Mouse (Mus musculus) layer of hippocampus, adult 2 months (tissue): Measurements from ENCODE around the gene Eno1. TPM values are rescaled to one million over a fixed set of nuclear protein-coding genes. Genes with fewer than 3 reads are reported as not detected.

Experiments used
- DNase-seq, 2 experiments: peaks; one replicate each; pipeline ENCODE4 v3.0.0; 2022; ENCODE audit warnings: low spot score in 2 of 2
- H3K27ac ChIP-seq: fragments of 200-600 bp; 2 replicates; pipeline ENCODE4 v1.8.1; 2022
- H3K4me3 ChIP-seq: fragments of 200-600 bp; 2 replicates; pipeline ENCODE4 v1.8.1; 2022; ENCODE audit warnings: mild to moderate bottlenecking
- CTCF ChIP-seq: fragments of 200-600 bp; conservative IDR thresholded peaks from 2 replicates; pipeline ENCODE4 v1.8.1; 2022; ENCODE audit warnings: antibody characterized with exemption, mild to moderate bottlenecking, moderate library complexity
- total RNA-seq, 2 experiments: library from RNA; stranded (reverse); gene quantifications; 2 replicates each; pipeline ENCODE4 v1.2.3; 2021

Gene Eno1
- total RNA-seq, 2 experiments from 2014 or later = 416 to 423 TPM

DNA sequence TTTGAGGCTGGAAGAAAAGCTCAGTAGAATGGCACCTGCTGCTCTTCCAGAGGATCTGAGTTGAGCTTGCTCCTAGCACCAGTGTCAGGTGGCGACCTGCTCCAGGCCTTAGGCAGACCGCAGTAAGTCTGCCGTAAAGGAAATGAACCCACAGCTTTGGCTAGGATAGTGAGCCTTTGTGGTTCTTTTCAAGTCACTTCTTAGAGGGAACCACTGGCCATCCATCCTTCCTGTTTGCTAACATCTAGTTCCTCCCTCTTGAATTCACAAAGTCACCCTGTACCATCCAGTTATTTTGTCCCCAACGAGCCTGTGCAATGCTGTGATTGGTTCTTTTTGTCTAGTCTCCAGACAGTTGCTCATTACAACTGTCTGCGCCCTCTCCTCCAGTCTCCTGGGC, 6.2 kb downstream of the Eno1 start:
- DNase-seq = no peak
- H3K27ac ChIP-seq = peak overlapping the region; percentile 72
- no peak for TF ChIP-seq CTCF

DNA sequence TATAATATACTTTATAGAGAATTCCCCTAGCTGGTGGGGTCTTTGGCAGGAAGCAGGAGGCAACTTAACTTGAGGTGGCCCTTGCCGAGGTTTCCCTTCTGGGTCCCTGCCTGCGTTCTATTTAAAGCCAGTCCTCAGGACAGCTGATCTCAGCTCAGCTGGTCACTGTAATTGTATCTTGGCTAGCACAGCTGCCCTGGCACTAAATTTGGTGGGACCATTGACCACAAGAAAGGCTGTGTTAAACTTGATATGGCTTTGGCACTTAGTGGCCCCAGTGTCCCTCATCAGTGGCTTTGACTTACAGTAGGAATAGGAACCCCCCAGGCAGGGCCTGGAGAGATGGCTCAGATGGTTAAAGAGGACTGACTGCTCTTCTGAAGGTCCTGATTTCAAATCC, 9.4 kb downstream of the Eno1 start:
- no peak for TF ChIP-seq CTCF
- no peak overlapping the region for H3K4me3 ChIP-seq
- H3K27ac ChIP-seq = no peak overlapping the region
- DNase-seq = no peak

More for the DNA sequence above, 6.2 kb downstream of the Eno1 start:
- H3K4me3 ChIP-seq = no peak overlapping the region

DNA sequence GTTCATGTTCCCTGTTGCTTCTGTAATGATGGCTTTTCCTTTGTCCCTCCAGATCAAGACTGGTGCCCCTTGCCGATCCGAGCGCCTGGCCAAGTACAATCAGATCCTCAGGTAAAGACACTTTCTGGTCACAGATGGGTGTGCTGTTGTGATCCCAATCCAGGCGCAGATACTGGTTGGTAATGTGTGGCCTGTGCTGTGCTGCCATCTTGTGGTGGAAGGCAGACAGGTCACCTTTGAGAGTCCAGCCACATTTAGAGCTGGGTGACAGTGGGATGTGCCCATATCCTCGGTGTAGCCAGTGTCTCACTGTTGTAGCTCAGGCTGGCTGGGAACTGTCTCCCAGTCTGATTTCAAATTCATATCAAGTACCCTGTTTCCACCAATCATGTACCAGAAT, 11.5 kb downstream of the Eno1 start:
- peak; percentile 95 for TF ChIP-seq CTCF
- Histone ChIP-seq H3K27ac (no peak overlapping the region), H3K4me3 (no peak overlapping the region)
- peak; percentile 72 to 79 for DNase-seq

GRCm38 (mm10) chr4:150248917-150249316, 12.4 kb downstream of the Eno1 start:
- H3K4me3 ChIP-seq = no peak overlapping the region
- peak overlapping the region; percentile 85; the same call in 1 of the 2 replicates for H3K27ac ChIP-seq
- no peak for DNase-seq

GRCm38 (mm10) chr4:150249731-150250270, 13.3 kb downstream of the Eno1 start:
- Histone ChIP-seq H3K27ac (peak overlapping the region; percentile 85), H3K4me3 (no peak overlapping the region)
- TF ChIP-seq CTCF = no peak
- no peak for DNase-seq

More at GRCm38 (mm10) chr4:150248917-150249316, 12.4 kb downstream of the Eno1 start:
- TF ChIP-seq CTCF = no peak

GRCm38 (mm10) chr4:150250549-150251422, 14.3 kb downstream of the Eno1 start:
- Histone ChIP-seq H3K4me3 (no peak overlapping the region), H3K27ac (peak overlapping the region; percentile 85)
- no peak for TF ChIP-seq CTCF
- DNase-seq = peak in 1 of 2 experiments; percentile 41

DNA sequence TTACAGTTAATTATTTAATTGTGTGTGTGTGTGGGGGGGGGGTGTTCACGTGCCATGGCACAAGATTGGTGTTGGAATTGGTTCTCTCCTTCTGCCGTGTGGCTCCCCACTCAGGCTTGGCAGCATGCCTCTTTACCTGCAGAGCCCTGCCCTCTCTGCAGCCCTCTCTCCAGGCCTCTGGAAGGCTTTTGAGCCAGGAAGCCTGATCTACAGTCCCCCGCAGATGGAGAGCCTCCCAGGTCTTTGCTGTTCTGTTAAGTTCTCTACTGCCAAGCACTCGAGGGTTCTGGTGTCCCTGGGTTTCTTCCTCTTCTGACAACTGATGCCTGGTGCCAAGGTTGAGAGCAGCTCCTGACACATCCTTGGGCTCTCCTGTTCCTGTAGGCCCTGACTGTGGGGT, 17.9 kb downstream of the Eno1 start:
- no peak overlapping the region for H3K27ac ChIP-seq
- DNase-seq = no peak
- H3K4me3 ChIP-seq = no peak overlapping the region
- TF ChIP-seq CTCF = no peak

- Histone ChIP-seq H3K27ac (no peak overlapping the region), H3K4me3 (no peak overlapping the region)
- peak; percentile 35; the same call in 1 of the 2 replicates for TF ChIP-seq CTCF
- DNase-seq = no peak
Observed at GRCm38 (mm10) chr4:150255181-150255580, 18.7 kb downstream of the Eno1 start.

- peak in 1 of 2 experiments; percentile 77 for DNase-seq
- peak; percentile 93 for TF ChIP-seq CTCF
- Histone ChIP-seq H3K4me3 (no peak overlapping the region), H3K27ac (peak overlapping the region; percentile 86)
Observed at GRCm38 (mm10) chr4:150257252-150258204, 21.0 kb downstream of the Eno1 start.

DNA sequence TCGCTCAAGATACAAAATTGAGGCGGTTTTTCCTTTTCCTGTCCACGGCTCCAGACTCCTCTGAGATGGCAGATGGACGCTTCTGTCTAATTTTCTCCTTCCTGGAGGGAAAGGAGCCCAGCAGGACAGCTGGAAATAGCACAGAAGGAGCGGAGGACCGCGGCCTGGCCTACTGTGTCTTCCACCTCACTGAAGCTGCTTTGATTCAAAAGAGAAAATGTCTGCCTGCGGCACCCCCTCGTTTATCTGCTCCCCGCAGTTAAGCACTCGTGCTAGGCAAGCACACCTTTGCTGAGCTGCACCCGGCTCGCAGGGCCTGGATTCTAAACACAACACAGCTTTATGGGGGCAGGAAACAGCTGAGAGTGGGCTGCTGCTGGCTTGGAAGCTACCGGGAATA, 21.9 kb downstream of the Eno1 start:
- Histone ChIP-seq H3K27ac (peak overlapping the region; percentile 86), H3K4me3 (no peak overlapping the region)
- no peak for TF ChIP-seq CTCF
- no peak for DNase-seq

- DNase-seq = no peak
- Histone ChIP-seq H3K27ac (peak overlapping the region; percentile 55; the same call in 1 of the 2 replicates), H3K4me3 (no peak overlapping the region)
- TF ChIP-seq CTCF = no peak
Observed at GRCm38 (mm10) chr4:150259577-150259976, 23.1 kb downstream of the Eno1 start.

DNA sequence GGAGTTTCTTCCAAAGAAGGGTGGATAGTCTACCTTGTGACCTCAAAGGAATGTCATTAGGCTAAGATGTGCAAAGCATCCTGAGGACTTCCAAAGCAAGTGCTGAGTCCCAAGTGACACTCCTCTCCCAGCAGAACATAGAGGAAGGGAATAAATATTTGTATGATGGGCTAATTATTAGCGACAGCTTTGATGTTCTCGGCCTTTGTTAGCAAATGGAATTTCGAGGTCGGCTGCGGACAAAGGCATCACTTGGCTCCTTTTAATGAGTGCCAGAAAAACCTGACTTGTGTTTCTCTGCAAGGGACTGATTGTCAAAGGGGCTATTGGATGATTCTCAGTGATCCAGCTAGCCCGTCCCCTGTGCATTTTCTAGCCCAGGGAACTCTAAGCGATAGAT, 23.6 kb downstream of the Eno1 start:
- Histone ChIP-seq H3K27ac (no peak overlapping the region), H3K4me3 (no peak overlapping the region)
- no peak for DNase-seq
- no peak for TF ChIP-seq CTCF

GRCm38 (mm10) chr4:150260745-150261144, 24.2 kb downstream of the Eno1 start:
- Histone ChIP-seq H3K27ac (no peak overlapping the region), H3K4me3 (no peak overlapping the region)
- peak; percentile 73 for TF ChIP-seq CTCF
- no peak for DNase-seq
